Mouse (Mus musculus) liver, embryonic 11.5 days (tissue): ENCODE data around the gene Pp2d1. TPM values are rescaled to one million over a fixed set of nuclear protein-coding genes. Genes with fewer than 3 reads are reported as not detected.
A peak's percentile ranks its signal among the peaks of the same experiment; 100 is the strongest.

Experiments
- ATAC-seq: fragments of 200-750 bp; cut with Nextera tagmentation; replicated peaks from 2 replicates; pipeline ENCODE4 v1.8.0; 2017; ENCODE audit warnings: moderate number of reproducible peaks, mild to moderate bottlenecking, moderate TSS enrichment, moderate library complexity; ENCODE audit not compliant: low FRiP score
- DNase-seq: peaks from one replicate; pipeline ENCODE4 v3.0.0-alpha.2; 2017; ENCODE audit warnings: low spot score
- H3K27ac ChIP-seq: fragments of 300-500 bp; sonication (generic); 2 replicates; pipeline ENCODE4 v1.5.1; 2014; ENCODE audit warnings: mild to moderate bottlenecking, low read depth, low read length, control low read depth
- H3K27me3 ChIP-seq: fragments of 300-500 bp; sonication (generic); replicated peaks from 2 replicates; pipeline ENCODE4 v1.6.1; 2014; ENCODE audit warnings: low read length, mixed read lengths; ENCODE audit not compliant: control insufficient read depth, insufficient read depth
- H3K36me3 ChIP-seq: fragments of 300-500 bp; sonication (generic); 2 replicates; pipeline ENCODE4 v1.6.1; 2014; ENCODE audit warnings: mild to moderate bottlenecking, low read length, moderate library complexity, mixed read lengths; ENCODE audit not compliant: control insufficient read depth, insufficient read depth
- H3K4me1 ChIP-seq: fragments of 300-500 bp; sonication (generic); replicated peaks from 2 replicates; pipeline ENCODE4 v1.6.1; 2014; ENCODE audit warnings: low read length, mixed read lengths; ENCODE audit not compliant: control insufficient read depth, insufficient read depth
- H3K4me2 ChIP-seq: fragments of 300-500 bp; sonication (generic); 2 replicates; pipeline ENCODE4 v1.6.1; 2014; ENCODE audit warnings: mild to moderate bottlenecking, control low read depth, moderate library complexity
- H3K4me3 ChIP-seq: fragments of 300-500 bp; sonication (generic); 2 replicates; pipeline ENCODE4 v1.5.1; 2014; ENCODE audit warnings: low read depth, low read length, control low read depth
- H3K9ac ChIP-seq: fragments of 300-500 bp; sonication (generic); 2 replicates; pipeline ENCODE4 v1.6.1; 2014; ENCODE audit warnings: low read depth, low read length, control low read depth
- H3K9me3 ChIP-seq: fragments of 300-500 bp; sonication (generic); 2 replicates; pipeline ENCODE4 v1.6.1; 2016; ENCODE audit warnings: low read length, inconsistent platforms, mixed read lengths; ENCODE audit not compliant: control insufficient read depth
- WGBS: fragments of 180-500 bp; shearing (Covaris S2); extraction: QIAGEN DNeasy Blood & Tissue Kit; methylation state at CpG from one replicate; pipeline ENCODE4 v1.1.7; 2014; 5-methylcytosine and 5-hydroxymethylcytosine counted together
- polyA plus RNA-seq: library from polyadenylated mRNA; unstranded; fragments of >200 nt; fragmentation: Nextera tagmentation; extraction: Ambion mirVana; gene quantifications from 2 replicates; pipeline ENCODE4 v1.2.1, GENCODE M21; 2014

Pp2d1 gene
- polyA plus RNA-seq, 1 experiment from 2014 or later: 0.38 TPM

- Histone ChIP-seq H3K9me3 (no peaks in the 10 kb centered on the region), H3K4me1 (no peaks in the 10 kb centered on the region), H3K4me3 (no peak overlapping the region), H3K9ac (no peak overlapping the region), H3K4me2 (no peak overlapping the region), H3K27me3 (no peaks in the 10 kb centered on the region), H3K36me3 (no peaks in the 10 kb centered on the region), H3K27ac (no peak overlapping the region)
- DNase-seq: no peak
- no peak for ATAC-seq
These were observed 18.7 kb downstream of the Pp2d1 start for GRCm38 (mm10) chr17:53520509-53520908.

DNA sequence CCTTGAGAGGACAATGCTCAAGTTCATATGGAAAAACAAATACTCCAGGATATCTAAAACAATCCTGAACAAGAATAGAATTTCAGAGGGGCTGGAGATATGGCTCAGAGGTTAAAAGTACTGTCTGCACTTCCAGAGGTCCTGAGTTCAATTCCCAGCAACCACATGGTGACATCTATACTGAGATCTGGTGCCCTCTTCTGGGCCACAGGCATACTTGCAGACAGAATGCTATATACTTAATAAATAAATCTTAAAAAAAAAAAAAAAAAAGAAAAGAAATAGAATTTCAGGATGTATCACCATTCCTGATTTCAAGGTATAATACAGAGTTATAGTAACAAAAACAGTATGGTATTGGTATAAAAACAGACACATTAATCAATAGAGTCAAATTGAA, 19.9 kb downstream of the Pp2d1 start:
- no peaks in the 10 kb centered on the region for H3K9me3 ChIP-seq
- no peak overlapping the region for H3K4me2 ChIP-seq
- H3K9ac ChIP-seq: no peak overlapping the region
- DNase-seq (no peak), ATAC-seq (no peak)
- no peak overlapping the region for H3K27ac ChIP-seq
- no peaks in the 10 kb centered on the region for H3K27me3 ChIP-seq
- no peak overlapping the region for H3K4me3 ChIP-seq
- no peaks in the 10 kb centered on the region for H3K4me1 ChIP-seq
- H3K36me3 ChIP-seq: no peaks in the 10 kb centered on the region

DNA sequence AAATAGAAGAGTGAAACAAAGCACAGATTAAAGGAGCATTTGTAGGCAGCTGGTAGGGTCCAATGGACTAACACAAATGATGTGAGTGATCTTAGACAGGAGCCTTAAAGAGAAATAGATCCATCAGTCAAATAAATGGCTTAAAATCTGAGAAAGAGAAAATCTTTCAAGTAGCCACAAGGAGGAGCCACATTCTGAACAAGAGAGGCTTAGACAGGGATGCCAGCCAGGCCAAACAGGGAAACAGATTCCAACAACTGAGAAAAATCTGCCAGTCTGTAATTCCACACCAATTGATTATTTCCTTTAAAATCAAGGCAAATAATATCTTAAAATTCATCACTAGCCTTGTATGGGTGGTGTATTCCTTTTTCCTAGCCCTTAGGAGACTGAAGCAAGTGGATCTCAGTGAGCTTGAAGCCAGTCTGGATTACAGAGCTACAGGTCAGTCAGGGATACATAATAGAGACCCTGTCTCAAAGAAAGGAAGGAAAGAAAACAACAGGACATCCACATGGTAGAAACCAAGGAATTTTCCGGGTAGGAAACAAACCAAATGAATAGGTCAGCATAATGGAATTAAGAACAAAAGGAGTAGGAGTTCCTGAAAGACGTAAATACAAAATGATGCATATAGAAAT, 26.8 kb downstream of the Pp2d1 start:
- WGBS: 84% methylated on average over 2 of the region's 2 CpGs
- Histone ChIP-seq H3K4me2 (no peak overlapping the region), H3K9ac (no peak overlapping the region), H3K36me3 (no peaks in the 10 kb centered on the region), H3K4me3 (no peak overlapping the region), H3K27ac (no peak overlapping the region), H3K4me1 (no peaks in the 10 kb centered on the region), H3K27me3 (no peaks in the 10 kb centered on the region), H3K9me3 (no peaks in the 10 kb centered on the region)
- ATAC-seq (no peak), DNase-seq (no peak)

GRCm38 (mm10) chr17:53502966-53503365, 36.3 kb downstream of the Pp2d1 start:
- 85% methylated on average over 2 of the region's 2 CpGs for WGBS

DNA sequence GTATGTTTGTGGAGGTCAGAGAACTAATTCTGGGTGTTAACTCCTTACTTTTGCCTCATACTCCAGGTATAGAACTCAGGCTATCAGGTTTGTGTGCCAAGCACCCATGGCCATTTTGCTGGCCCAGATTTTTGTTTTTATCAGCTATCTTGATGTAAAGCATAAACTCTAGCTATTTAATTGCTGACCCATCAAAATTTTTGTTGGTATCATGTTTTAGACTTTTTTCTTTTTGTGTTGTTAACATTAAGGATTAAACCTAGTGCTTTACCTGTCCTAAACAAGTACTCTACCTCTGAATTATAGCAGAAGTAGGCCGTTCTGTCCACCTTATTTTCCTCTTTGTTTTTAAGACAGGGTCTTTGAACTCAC, 50.3 kb downstream of the Pp2d1 start:
- Histone ChIP-seq H3K27me3 (no peaks in the 10 kb centered on the region), H3K4me3 (no peak overlapping the region), H3K9me3 (no peaks in the 10 kb centered on the region), H3K9ac (no peak overlapping the region), H3K4me1 (no peaks in the 10 kb centered on the region), H3K4me2 (no peak overlapping the region), H3K27ac (no peak overlapping the region), H3K36me3 (peaks cover 6% of the 10 kb centered on the region; the same call in 1 of the 2 replicates)
- DNase-seq (no peak), ATAC-seq (no peak)
- 92% methylated on average over 1 of the region's 1 CpGs for WGBS

More at GRCm38 (mm10) chr17:53502966-53503365, 36.3 kb downstream of the Pp2d1 start:
- Histone ChIP-seq H3K36me3 (peaks cover 13% of the 10 kb centered on the region; the same call in 1 of the 2 replicates), H3K4me3 (no peak overlapping the region), H3K27me3 (no peaks in the 10 kb centered on the region), H3K9me3 (no peaks in the 10 kb centered on the region), H3K9ac (no peak overlapping the region), H3K4me2 (no peak overlapping the region), H3K4me1 (no peaks in the 10 kb centered on the region), H3K27ac (no peak overlapping the region)
- ATAC-seq (no peak), DNase-seq (no peak)

DNA sequence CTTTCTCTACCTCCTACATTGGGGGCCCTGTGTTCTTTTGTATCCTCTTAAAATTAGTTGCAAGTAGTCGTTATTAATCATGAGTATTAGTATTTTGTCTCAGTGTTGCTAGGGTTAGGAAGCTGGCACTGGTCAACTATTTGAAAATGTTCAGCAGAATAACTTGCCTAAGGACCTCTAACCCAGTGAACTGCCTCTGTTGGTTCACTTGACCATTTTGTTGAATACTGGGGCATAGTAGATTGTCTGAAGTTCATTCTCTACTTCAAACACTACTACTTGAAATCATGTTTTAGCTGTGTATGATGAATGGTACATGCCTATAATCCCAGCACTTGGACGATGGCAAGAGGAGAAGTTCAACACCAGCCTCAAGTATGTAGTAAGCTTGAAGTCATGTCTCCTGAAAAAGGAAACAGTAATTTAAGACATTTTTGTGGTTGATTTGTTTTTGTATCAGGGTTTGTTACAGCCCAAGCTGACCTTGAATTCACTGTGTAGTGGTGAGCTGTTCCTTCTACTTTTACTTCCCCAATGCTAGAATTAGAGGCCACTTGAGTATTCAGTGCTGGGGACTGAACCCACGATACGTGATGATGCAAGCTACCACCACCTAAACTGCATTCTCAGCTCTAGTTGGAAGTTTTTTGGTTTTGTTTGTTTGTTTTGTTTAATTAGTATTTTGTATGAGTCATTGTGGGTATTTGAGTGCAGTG, 50.8 kb downstream of the Pp2d1 start:
- H3K4me2 ChIP-seq: no peak overlapping the region
- H3K4me1 ChIP-seq: no peaks in the 10 kb centered on the region
- ATAC-seq: no peak
- no peak overlapping the region for H3K4me3 ChIP-seq
- no peaks in the 10 kb centered on the region for H3K9me3 ChIP-seq
- H3K36me3 ChIP-seq: peaks cover 6% of the 10 kb centered on the region; the same call in 1 of the 2 replicates
- no peak overlapping the region for H3K9ac ChIP-seq
- H3K27me3 ChIP-seq: no peaks in the 10 kb centered on the region
- H3K27ac ChIP-seq: no peak overlapping the region
- WGBS: 79% methylated on average over 4 of the region's 4 CpGs
- DNase-seq: no peak

DNA sequence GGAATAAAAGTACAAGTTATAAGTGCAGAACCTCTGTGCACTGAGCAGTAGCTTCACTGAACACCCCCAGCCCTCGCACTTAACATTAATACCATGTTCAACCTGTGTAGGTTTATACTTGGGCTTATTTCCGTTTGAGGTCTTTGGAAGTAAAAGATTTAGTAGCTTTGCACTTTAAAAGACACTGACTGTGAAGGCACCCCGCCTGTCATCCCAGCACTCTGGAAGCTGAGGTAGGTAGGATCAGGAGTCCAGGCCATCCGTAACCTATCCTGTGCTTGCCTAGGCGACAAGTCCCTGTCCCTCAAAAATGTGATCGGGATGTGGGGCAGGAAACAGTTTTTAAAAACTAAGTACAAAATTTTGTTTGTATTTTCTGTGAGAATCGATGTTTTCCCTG, 58.8 kb downstream of the Pp2d1 start:
- no peaks in the 10 kb centered on the region for H3K9me3 ChIP-seq
- ATAC-seq: no peak
- peaks cover 14% of the 10 kb centered on the region for H3K4me1 ChIP-seq
- peak overlapping the region; percentile 90 for H3K4me3 ChIP-seq
- H3K4me2 ChIP-seq: peak overlapping the region; percentile 82
- DNase-seq: no peak
- H3K9ac ChIP-seq: peak overlapping the region; percentile 94
- H3K27ac ChIP-seq: no peak overlapping the region
- no peaks in the 10 kb centered on the region for H3K27me3 ChIP-seq
- 56% methylated on average over 7 of the region's 7 CpGs for WGBS
- no peaks in the 10 kb centered on the region; the same call in 1 of the 2 replicates for H3K36me3 ChIP-seq

GRCm38 (mm10) chr17:53479604-53480041, 59.6 kb downstream of the Pp2d1 start:
- peak overlapping the region; percentile 82 for H3K4me2 ChIP-seq
- peak; percentile 79 for DNase-seq
- no peaks in the 10 kb centered on the region for H3K9me3 ChIP-seq
- H3K4me1 ChIP-seq: peaks cover 14% of the 10 kb centered on the region
- WGBS: under 1% methylated on average over 33 of the region's 33 CpGs
- peak overlapping the region; percentile 90 for H3K4me3 ChIP-seq
- H3K27ac ChIP-seq: peak overlapping the region; percentile 99
- no peaks in the 10 kb centered on the region for H3K36me3 ChIP-seq
- peak overlapping the region; percentile 94 for H3K9ac ChIP-seq
- peak; percentile 12 for ATAC-seq
- no peaks in the 10 kb centered on the region for H3K27me3 ChIP-seq
